Mouse (Mus musculus): ENCODE results near the gene Grm1. TPM values are rescaled to one million over a fixed set of nuclear protein-coding genes. Genes with fewer than 3 reads are reported as not detected.

Grm1 gene
- not detected for polyA plus RNA-seq (2012; fragmentation: generic; extraction: Trizol)

DNA sequence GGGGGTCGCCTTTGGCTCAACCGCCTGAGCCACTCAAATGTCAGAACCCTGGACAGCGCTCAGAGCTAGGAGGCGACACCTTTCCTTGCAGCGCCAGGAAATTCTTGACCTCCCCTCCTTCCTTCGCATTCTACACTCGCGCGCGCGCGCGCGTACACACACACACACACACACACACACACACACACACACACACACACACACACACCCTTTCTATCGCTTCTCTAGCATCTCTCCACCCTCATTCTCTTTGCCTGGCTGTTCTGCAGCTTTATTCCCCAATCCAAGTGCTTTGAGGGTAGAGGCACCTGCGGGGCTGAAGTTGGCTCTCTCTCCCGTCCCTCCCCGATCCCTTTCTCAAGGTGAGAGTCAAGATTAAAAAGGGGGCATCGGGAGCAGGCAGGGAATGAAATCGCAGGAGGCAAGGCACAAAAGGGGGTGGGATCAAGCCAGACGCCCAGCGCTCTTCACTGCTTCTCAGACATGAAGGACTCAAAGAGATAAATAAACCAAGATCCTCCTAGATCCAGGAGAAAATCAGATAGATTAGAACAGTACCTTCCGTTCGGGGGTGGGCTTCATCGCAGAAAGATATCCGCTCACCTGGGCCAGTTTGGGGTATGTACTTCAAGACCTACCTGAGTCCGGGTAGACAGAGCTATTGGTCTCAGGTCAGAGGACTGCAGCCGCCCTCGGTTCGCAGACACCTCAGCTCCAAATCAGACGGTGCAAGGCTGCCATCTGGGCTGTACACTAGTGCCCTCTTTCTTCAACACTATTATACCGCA, at the start of gene Grm1:
TSS of gene Grm1 (minus strand) at position 746 of the 788 bp plus-strand sequence.

DNA sequence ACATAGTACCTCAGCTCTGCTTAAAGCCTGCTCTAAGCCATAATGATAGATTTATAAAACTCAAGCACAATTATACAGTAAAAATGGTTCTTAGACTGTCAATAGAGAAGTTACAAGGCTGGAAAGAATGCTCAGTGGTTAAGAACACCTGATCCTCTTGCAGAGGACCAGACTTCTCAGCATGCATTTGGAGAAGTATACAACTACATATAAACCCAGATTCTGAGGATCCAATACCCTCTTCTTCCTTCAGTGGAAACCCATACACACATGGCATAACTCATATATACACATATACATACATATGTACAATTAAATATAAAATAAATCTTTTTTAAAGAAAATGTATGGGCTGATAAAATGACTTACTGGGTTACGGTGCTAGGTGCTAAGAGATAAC, 401.1 kb downstream of the Grm1 start, which contains the start of gene Gm10944:
TSS of gene Gm10944 (plus strand) at position 301 of the 400 bp plus-strand sequence.

Other genes with a start within 250 kb of the Grm1 start
- gene Shprh, start 67.1 kb upstream of the Grm1 start, polyA plus RNA-seq (2012; fragmentation: generic; extraction: Trizol) = 1 to 10 TPM in 1 of 2 experiments, under 1 TPM in 1; 0.11 to 1.6 TPM
- 1 to 10 TPM in 1 of 2 experiments, under 1 TPM in 1; 0.32 to 2.4 TPM for gene Fbxo30, start 199.0 kb upstream of the Grm1 start, polyA plus RNA-seq (2012; fragmentation: generic; extraction: Trizol)

Measured in C3H10T1/2 (cell line).